Mouse (Mus musculus) heart, postnatal 14 days (tissue): ENCODE results near the gene P2ry2. TPM values are rescaled to one million over a fixed set of nuclear protein-coding genes. Genes with fewer than 3 reads are reported as not detected.

Experiments
- DNase-seq, 2 experiments: peaks; one replicate each; pipeline ENCODE4 v3.0.0; 2021 to 2022
- intact Hi-C: fragments of 180-260 bp; cut with DNase I; formaldehyde crosslinking; loops from one replicate; pipeline ENCODE4 v1.15.1; 2025
- total RNA-seq, 2 experiments: library from RNA; stranded (reverse); gene quantifications; 2 replicates each; pipeline ENCODE4 v1.2.3; 2021

Gene P2ry2
- total RNA-seq, 2 experiments from 2014 or later: 20.6 to 22.1 TPM

- DNase-seq: peak; percentile 42 to 59
- intact Hi-C loops: no loop called here
Measured at GRCm38 (mm10) chr7:101028444-101028757, 15.7 kb upstream of the P2ry2 start.

GRCm38 (mm10) chr7:101027623-101028443 lies 15.2 kb upstream of the P2ry2 start:
- intact Hi-C loops: no loop called here

GRCm38 (mm10) chr7:101026836-101027235 lies 14.2 kb upstream of the P2ry2 start:
- DNase-seq: no peak
- intact Hi-C loops: no loop called here

More at GRCm38 (mm10) chr7:101027623-101028443, 15.2 kb upstream of the P2ry2 start:
- DNase-seq: no peak

GRCm38 (mm10) chr7:101017492-101017891 lies 4.8 kb upstream of the P2ry2 start:
- intact Hi-C loops: no loop called here
- DNase-seq: no peak

- intact Hi-C loops: no loop called here
- DNase-seq: no peak
Measured at GRCm38 (mm10) chr7:101017021-101017461, 4.4 kb upstream of the P2ry2 start.

GRCm38 (mm10) chr7:101014985-101015384 lies 2.3 kb upstream of the P2ry2 start:
- intact Hi-C loops: no loop called here
- DNase-seq: no peak

- intact Hi-C loops: no loop called here
- DNase-seq: no peak
Measured at GRCm38 (mm10) chr7:101014041-101014440, 1.4 kb upstream of the P2ry2 start.

- intact Hi-C loops: loop anchor here (2.0 kb wide), 2 partner anchors 23 to 37 kb away; no protein-coding TSS in a partner anchor
- DNase-seq: peak; percentile 85 to 86
Measured at GRCm38 (mm10) chr7:101011681-101012367, 842 bp downstream of the P2ry2 start.

GRCm38 (mm10) chr7:101010741-101011140 lies 1.9 kb downstream of the P2ry2 start:
- no peak for DNase-seq
- intact Hi-C loops: no loop called here

- intact Hi-C loops: no loop called here
- DNase-seq: no peak
Measured at GRCm38 (mm10) chr7:101006201-101006600, 6.5 kb downstream of the P2ry2 start.

GRCm38 (mm10) chr7:101005119-101005518 lies 7.5 kb downstream of the P2ry2 start:
- intact Hi-C loops: no loop called here

GRCm38 (mm10) chr7:101003442-101004326 lies 9.0 kb downstream of the P2ry2 start:
- peak; percentile 39 to 52 for DNase-seq
- intact Hi-C loops: no loop called here

More at GRCm38 (mm10) chr7:101005119-101005518, 7.5 kb downstream of the P2ry2 start:
- no peak for DNase-seq

- intact Hi-C loops: no loop called here
- DNase-seq: peak; percentile 63 to 73
Measured at GRCm38 (mm10) chr7:101002274-101002673, 10.4 kb downstream of the P2ry2 start.

- peak in 1 of 2 experiments; percentile 40 for DNase-seq
- intact Hi-C loops: no loop called here
Measured at GRCm38 (mm10) chr7:100999623-101000022, 13.0 kb downstream of the P2ry2 start.

GRCm38 (mm10) chr7:100998578-100998960 lies 14.1 kb downstream of the P2ry2 start:
- intact Hi-C loops: no loop called here
- no peak for DNase-seq

- intact Hi-C loops: no loop called here
- DNase-seq: no peak
Measured at GRCm38 (mm10) chr7:100997951-100998577, 14.6 kb downstream of the P2ry2 start.

GRCm38 (mm10) chr7:100997215-100997614 lies 15.5 kb downstream of the P2ry2 start:
- intact Hi-C loops: no loop called here
- no peak for DNase-seq

GRCm38 (mm10) chr7:100995951-100996350 lies 16.7 kb downstream of the P2ry2 start:
- intact Hi-C loops: no loop called here
- DNase-seq: no peak

GRCm38 (mm10) chr7:100995260-100995864 lies 17.3 kb downstream of the P2ry2 start:
- peak in 1 of 2 experiments; percentile 5 for DNase-seq
- intact Hi-C loops: no loop called here

GRCm38 (mm10) chr7:100993166-100993565 lies 19.5 kb downstream of the P2ry2 start:
- intact Hi-C loops: no loop called here
- DNase-seq: peak; percentile 75 to 84
